Mouse (Mus musculus) embryonic facial prominence, embryonic 10.5 days (tissue): Measurements from ENCODE around the gene Prpf8. TPM values are rescaled to one million over a fixed set of nuclear protein-coding genes. Genes with fewer than 3 reads are reported as not detected.
A peak's percentile ranks its signal among the peaks of the same experiment; 100 is the strongest.

Source experiments
- DNase-seq: peaks from one replicate; pipeline ENCODE4 v3.0.0-alpha.2; 2017; ENCODE audit warnings: low spot score
- H3K27ac ChIP-seq: fragments of 300-500 bp; sonication (generic); replicated peaks from 2 replicates; pipeline ENCODE4 v1.5.1; 2016; ENCODE audit warnings: mild to moderate bottlenecking
- H3K27me3 ChIP-seq: fragments of 300-500 bp; sonication (generic); replicated peaks from 2 replicates; pipeline ENCODE4 v1.6.1; 2016; ENCODE audit warnings: low read depth, mild to moderate bottlenecking; ENCODE audit not compliant: poor library complexity, severe bottlenecking
- H3K36me3 ChIP-seq: fragments of 300-500 bp; sonication (generic); replicated peaks from 2 replicates; pipeline ENCODE4 v1.6.1; 2016; ENCODE audit warnings: mild to moderate bottlenecking, moderate library complexity
- H3K4me1 ChIP-seq: fragments of 300-500 bp; sonication (generic); 2 replicates; pipeline ENCODE4 v1.6.1; 2016
- H3K4me3 ChIP-seq: fragments of 300-500 bp; sonication (generic); 2 replicates; pipeline ENCODE4 v1.5.1; 2016; ENCODE audit warnings: mild to moderate bottlenecking, moderate library complexity
- H3K9me3 ChIP-seq: fragments of 300-500 bp; sonication (generic); 2 replicates; pipeline ENCODE4 v1.6.1; 2016; ENCODE audit warnings: mild to moderate bottlenecking
- WGBS: fragments of 180-500 bp; shearing (Covaris S2); methylation state at CpG from one replicate; pipeline ENCODE4 v1.1.7; 2016; 5-methylcytosine and 5-hydroxymethylcytosine counted together
- polyA plus RNA-seq: library from polyadenylated mRNA; unstranded; fragments of >200 nt; fragmentation: Nextera tagmentation; extraction: Ambion mirVana; gene quantifications from 2 replicates; pipeline ENCODE4 v1.2.1, GENCODE M21; 2016

Prpf8 gene
- polyA plus RNA-seq, 1 experiment from 2014 or later: 74.0 TPM

GRCm38 (mm10) chr11:75460844-75461742, 25.5 kb upstream of the Prpf8 start, which contains the start of gene Tlcd2:
Gene Tlcd2, plus strand, starts transcription at chr11:75461715.
- no peaks in the 10 kb centered on the region for H3K27me3 ChIP-seq
- DNase-seq: peak; percentile 100
- H3K9me3 ChIP-seq: no peaks in the 10 kb centered on the region
- H3K36me3 ChIP-seq: peaks cover 16% of the 10 kb centered on the region
- H3K4me3 ChIP-seq: peak within 1 kb of the TSS; percentile 76
- under 1% methylated on average over 46 of the region's 46 CpGs for WGBS
- H3K27ac ChIP-seq: peak within 1 kb of the TSS; percentile 84
- H3K4me1 ChIP-seq: peaks cover 38% of the 10 kb centered on the region

GRCm38 (mm10) chr11:75461743-75462252, 24.8 kb upstream of the Prpf8 start:
- no peak for DNase-seq
- H3K9me3 ChIP-seq: no peaks in the 10 kb centered on the region
- no peaks in the 10 kb centered on the region for H3K27me3 ChIP-seq
- peaks cover 38% of the 10 kb centered on the region for H3K4me1 ChIP-seq
- peak overlapping the region; percentile 75 for H3K27ac ChIP-seq
- H3K36me3 ChIP-seq: peaks cover 19% of the 10 kb centered on the region
- peak overlapping the region; percentile 76 for H3K4me3 ChIP-seq
- WGBS: under 1% methylated on average over 30 of the region's 30 CpGs

- H3K27ac ChIP-seq: peak overlapping the region; percentile 75
- H3K4me1 ChIP-seq: peaks cover 40% of the 10 kb centered on the region
- peak overlapping the region; percentile 76 for H3K4me3 ChIP-seq
- H3K27me3 ChIP-seq: no peaks in the 10 kb centered on the region
- peak; percentile 54 for DNase-seq
- H3K9me3 ChIP-seq: no peaks in the 10 kb centered on the region
- peaks cover 20% of the 10 kb centered on the region for H3K36me3 ChIP-seq
- WGBS: 3% methylated on average over 16 of the region's 16 CpGs
Observed at GRCm38 (mm10) chr11:75462253-75462783, 24.3 kb upstream of the Prpf8 start.

- Histone ChIP-seq H3K27ac (peak overlapping the region; percentile 75), H3K4me3 (peak overlapping the region; percentile 76)
- WGBS: 1% methylated on average over 9 of the region's 9 CpGs
Observed at GRCm38 (mm10) chr11:75462865-75463336, 23.7 kb upstream of the Prpf8 start.

GRCm38 (mm10) chr11:75463624-75464023, 23.0 kb upstream of the Prpf8 start:
- Histone ChIP-seq H3K4me3 (peak overlapping the region; percentile 76; the same call in 1 of the 2 replicates), H3K27me3 (no peaks in the 10 kb centered on the region), H3K4me1 (peaks cover 53% of the 10 kb centered on the region), H3K36me3 (peaks cover 20% of the 10 kb centered on the region), H3K9me3 (no peaks in the 10 kb centered on the region), H3K27ac (peak overlapping the region; percentile 75)
- WGBS: 66% methylated on average over 4 of the region's 4 CpGs
- DNase-seq: no peak

More at GRCm38 (mm10) chr11:75462865-75463336, 23.7 kb upstream of the Prpf8 start:
- no peaks in the 10 kb centered on the region for H3K9me3 ChIP-seq
- no peaks in the 10 kb centered on the region for H3K27me3 ChIP-seq
- peak; percentile 94 for DNase-seq
- H3K4me1 ChIP-seq: peaks cover 45% of the 10 kb centered on the region
- H3K36me3 ChIP-seq: peaks cover 20% of the 10 kb centered on the region

- Histone ChIP-seq H3K4me1 (peaks cover 50% of the 10 kb centered on the region), H3K36me3 (peaks cover 20% of the 10 kb centered on the region), H3K27me3 (no peaks in the 10 kb centered on the region), H3K4me3 (no peak overlapping the region), H3K9me3 (no peaks in the 10 kb centered on the region), H3K27ac (no peak overlapping the region)
- 85% methylated on average over 6 of the region's 6 CpGs for WGBS
- no peak for DNase-seq
Observed at GRCm38 (mm10) chr11:75464417-75464816, 22.2 kb upstream of the Prpf8 start.

GRCm38 (mm10) chr11:75465051-75465450, 21.6 kb upstream of the Prpf8 start:
- WGBS: 85% methylated on average over 6 of the region's 6 CpGs
- no peak overlapping the region for H3K4me3 ChIP-seq
- no peak for DNase-seq

GRCm38 (mm10) chr11:75466731-75467505, 19.7 kb upstream of the Prpf8 start:
- Histone ChIP-seq H3K4me1 (peaks cover 35% of the 10 kb centered on the region), H3K36me3 (peaks cover 20% of the 10 kb centered on the region), H3K27ac (no peak overlapping the region), H3K9me3 (no peaks in the 10 kb centered on the region), H3K27me3 (no peaks in the 10 kb centered on the region), H3K4me3 (peak overlapping the region; percentile 61; the same call in 1 of the 2 replicates)
- WGBS: 97% methylated on average over 4 of the region's 4 CpGs
- DNase-seq: no peak

More at GRCm38 (mm10) chr11:75465051-75465450, 21.6 kb upstream of the Prpf8 start:
- Histone ChIP-seq H3K9me3 (no peaks in the 10 kb centered on the region), H3K27ac (no peak overlapping the region), H3K36me3 (peaks cover 20% of the 10 kb centered on the region), H3K27me3 (no peaks in the 10 kb centered on the region), H3K4me1 (peaks cover 43% of the 10 kb centered on the region)

- Histone ChIP-seq H3K4me1 (peaks cover 28% of the 10 kb centered on the region), H3K36me3 (peaks cover 20% of the 10 kb centered on the region), H3K27ac (peak overlapping the region; percentile 82), H3K4me3 (peak overlapping the region; percentile 61), H3K27me3 (no peaks in the 10 kb centered on the region), H3K9me3 (no peaks in the 10 kb centered on the region)
- WGBS: 15% methylated on average over 19 of the region's 19 CpGs
- DNase-seq: peak; percentile 77
Observed at GRCm38 (mm10) chr11:75467512-75468215, 19.0 kb upstream of the Prpf8 start.

GRCm38 (mm10) chr11:75468410-75468809, 18.2 kb upstream of the Prpf8 start:
- WGBS: 68% methylated on average over 7 of the region's 7 CpGs
- H3K27ac ChIP-seq: peak overlapping the region; percentile 82

GRCm38 (mm10) chr11:75469261-75469660, 17.4 kb upstream of the Prpf8 start:
- Histone ChIP-seq H3K9me3 (no peaks in the 10 kb centered on the region), H3K4me3 (no peak overlapping the region), H3K27me3 (no peaks in the 10 kb centered on the region), H3K36me3 (peaks cover 20% of the 10 kb centered on the region), H3K4me1 (peaks cover 16% of the 10 kb centered on the region), H3K27ac (no peak overlapping the region)
- DNase-seq: no peak
- whole genome bisulfite sequencing: 89% methylated on average over 4 of the region's 4 CpGs

More at GRCm38 (mm10) chr11:75468410-75468809, 18.2 kb upstream of the Prpf8 start:
- DNase-seq: no peak
- Histone ChIP-seq H3K4me3 (peak overlapping the region; percentile 61), H3K36me3 (peaks cover 20% of the 10 kb centered on the region), H3K27me3 (no peaks in the 10 kb centered on the region), H3K9me3 (no peaks in the 10 kb centered on the region), H3K4me1 (peaks cover 20% of the 10 kb centered on the region)
